ENCODE assay signal across 10 mouse cellular contexts in genomic region chr16:96376342-96376741, GRCm38 (mm10).
DNase-seq lines count a peak whose midpoint lies in the region; ATAC-seq lines count a peak whose summit lies in the region.
"Had no signal": no experiment of that assay in that cellular context is flagged by ENCODE, and none has a peak within 500 bp of the region (broad histone marks: within the 10 kb centered on the region; RNA-seq: fewer than 3 reads in every experiment).

No protein-coding gene starts in this region.

- H3K27me3 ChIP-seq in limb, embryonic 11.5 days (ENCODE audit: control insufficient read depth, insufficient read depth, low read length), result no peaks in the 10 kb centered on the region
- no peaks in the 10 kb centered on the region for H3K27me3 ChIP-seq in stomach, embryonic 15.5 days (replicated peaks)
- H3K27me3 ChIP-seq: neural tube, embryonic 13.5 days had no signal

- H3K4me3 ChIP-seq in limb, embryonic 11.5 days (ENCODE audit: low read depth, low read length), result no peak overlapping the region
- no peak overlapping the region for H3K4me3 ChIP-seq in stomach, embryonic 15.5 days (replicated peaks)
- H3K4me3 ChIP-seq: neural tube, embryonic 13.5 days had no signal

- no peak overlapping the region for H3K27ac ChIP-seq in limb, embryonic 11.5 days (replicated peaks; ENCODE audit: low read depth, low read length)
- H3K27ac ChIP-seq in stomach, embryonic 15.5 days, result no peak overlapping the region; the same call in 1 of the 2 replicates
- H3K27ac ChIP-seq: neural tube, embryonic 13.5 days had no signal

- H3K9me3 ChIP-seq in limb, embryonic 11.5 days (ENCODE audit: control insufficient read depth, low read length), result no peaks in the 10 kb centered on the region
- H3K9me3 ChIP-seq in stomach, embryonic 15.5 days, result no peaks in the 10 kb centered on the region
- H3K9me3 ChIP-seq: neural tube, embryonic 13.5 days had no signal

- ATAC-seq in limb, embryonic 11.5 days (ENCODE audit: insufficient number of reproducible peaks, low FRiP score, low TSS enrichment, low read depth), result no peak
- ATAC-seq in stomach, embryonic 15.5 days (ENCODE audit: insufficient read depth, low FRiP score, low read depth), result 0 out of 2 replicates have a peak, but pooled peaks have one; percentile 48

- H3K9ac ChIP-seq in limb, embryonic 11.5 days (ENCODE audit: low read length), result no peak overlapping the region
- H3K9ac ChIP-seq in stomach, embryonic 15.5 days, result no peak overlapping the region
- H3K9ac ChIP-seq: neural tube, embryonic 13.5 days had no signal

- DNase-seq in adrenal gland, adult 2 months, result peak; percentile 47
- no peak for DNase-seq in adrenal gland, adult 8-10 months
- DNase-seq in ovary, postnatal 14 days (ENCODE audit: low spot score), result peak; percentile 33
- DNase-seq in ovary, adult 18-20 months (ENCODE audit: low spot score), result no peak
- DNase-seq in limb, embryonic 11.5 days (ENCODE audit: low spot score), result peak; percentile 67
- no peak for DNase-seq in thymus, postnatal 10 days (ENCODE audit: low spot score in 2 of 2)
- no peak for DNase-seq in right cerebral cortex, postnatal 14 days
- DNase-seq: cerebellum, postnatal 36 days had no signal

- no peak overlapping the region for H3K4me2 ChIP-seq in limb, embryonic 11.5 days (ENCODE audit: low read depth, severe bottlenecking)
- no peak overlapping the region for H3K4me2 ChIP-seq in stomach, embryonic 15.5 days
- H3K4me2 ChIP-seq: neural tube, embryonic 13.5 days had no signal

- 19% methylated on average over 7 of the region's 7 CpGs for WGBS in limb, embryonic 11.5 days
- 7% methylated on average over 7 of the region's 7 CpGs for WGBS in stomach, embryonic 15.5 days

- no peaks in the 10 kb centered on the region for H3K4me1 ChIP-seq in limb, embryonic 11.5 days (ENCODE audit: control insufficient read depth, insufficient read depth, low read length)
- no peaks in the 10 kb centered on the region for H3K4me1 ChIP-seq in stomach, embryonic 15.5 days
- H3K4me1 ChIP-seq: neural tube, embryonic 13.5 days had no signal

- no peaks in the 10 kb centered on the region for H3K36me3 ChIP-seq in limb, embryonic 11.5 days (ENCODE audit: control insufficient read depth, insufficient read depth, low read length)
- no peaks in the 10 kb centered on the region for H3K36me3 ChIP-seq in stomach, embryonic 15.5 days
- H3K36me3 ChIP-seq: neural tube, embryonic 13.5 days had no signal

Comparison
In these comparisons a context has a peak if more than half of its experiments do, and no peak if none do; other contexts are left out.
1. DNase-seq: peak in adrenal gland, adult 2 months (single experiment), ovary, postnatal 14 days (single experiment) and limb, embryonic 11.5 days (single experiment); none in adrenal gland, adult 8-10 months (single experiment), ovary, adult 18-20 months (single experiment), thymus, postnatal 10 days (0 of 2) and right cerebral cortex, postnatal 14 days (single experiment).